Mouse (Mus musculus) intestine, postnatal 0 days (tissue): ENCODE measurements around the gene Ephx3. TPM values are rescaled to one million over a fixed set of nuclear protein-coding genes. Genes with fewer than 3 reads are reported as not detected.

ENCODE experiments used
- ATAC-seq: fragments of 200-750 bp; cut with Nextera tagmentation; 2 replicates; pipeline ENCODE4 v1.8.0; 2017; ENCODE audit warnings: mild to moderate bottlenecking, moderate TSS enrichment, moderate library complexity
- H3K27ac ChIP-seq: fragments of 300-500 bp; sonication (generic); 2 replicates; pipeline ENCODE4 v1.5.1; 2014; ENCODE audit warnings: mild to moderate bottlenecking, low read depth, low read length, moderate library complexity
- H3K27me3 ChIP-seq: fragments of 300-500 bp; sonication (generic); replicated peaks from 2 replicates; pipeline ENCODE4 v1.6.1; 2014; ENCODE audit warnings: low read length, mixed read lengths; ENCODE audit not compliant: control insufficient read depth, insufficient read depth
- H3K36me3 ChIP-seq: fragments of 300-500 bp; sonication (generic); 2 replicates; pipeline ENCODE4 v1.6.1; 2014; ENCODE audit warnings: mild to moderate bottlenecking, moderate library complexity; ENCODE audit not compliant: control insufficient read depth, insufficient read depth
- H3K4me1 ChIP-seq: fragments of 300-500 bp; sonication (generic); replicated peaks from 2 replicates; pipeline ENCODE4 v1.6.1; 2014; ENCODE audit warnings: antibody characterized with exemption, low read length, mixed read lengths; ENCODE audit not compliant: control insufficient read depth, insufficient read depth
- H3K4me2 ChIP-seq: fragments of 300-500 bp; sonication (generic); replicated peaks from 2 replicates; pipeline ENCODE4 v1.6.1; 2014; ENCODE audit warnings: low read depth, mild to moderate bottlenecking, moderate library complexity
- H3K4me3 ChIP-seq: fragments of 300-500 bp; sonication (generic); 2 replicates; pipeline ENCODE4 v1.5.1; 2014; ENCODE audit warnings: low read depth, low read length
- H3K9ac ChIP-seq: fragments of 300-500 bp; sonication (generic); 2 replicates; pipeline ENCODE4 v1.6.1; 2014; ENCODE audit warnings: mild to moderate bottlenecking, low read depth, low read length
- H3K9me3 ChIP-seq: fragments of 300-500 bp; sonication (generic); 2 replicates; pipeline ENCODE4 v1.6.1; 2016; ENCODE audit warnings: mixed run types; ENCODE audit not compliant: control insufficient read depth
- CTCF ChIP-seq: sonication (generic); IDR thresholded peaks from 2 replicates; pipeline ENCODE4 v1.5.1; 2016; ENCODE audit warnings: low read depth, mild to moderate bottlenecking, control low read depth, antibody characterized with exemption, moderate library complexity
- WGBS: fragments of 180-500 bp; shearing (Covaris S2); extraction: QIAGEN DNeasy Blood & Tissue Kit; methylation state at CpG from one replicate; pipeline ENCODE4 v1.1.7; 2014; 5-methylcytosine and 5-hydroxymethylcytosine counted together
- polyA plus RNA-seq: library from polyadenylated mRNA; unstranded; fragments of >200 nt; fragmentation: Nextera tagmentation; extraction: Ambion mirVana; gene quantifications from 2 replicates; pipeline ENCODE4 v1.2.1, GENCODE M21; 2015

Ephx3 gene
- polyA plus RNA-seq = not detected in 2 replicates

GRCm38 (mm10) chr17:32188863-32189636 lies at the start of gene Ephx3:
TSS of gene Ephx3 (minus strand) at chr17:32189549.
- Histone ChIP-seq H3K36me3 (no peaks in the 10 kb centered on the region), H3K4me2 (peak within 1 kb of the TSS; percentile 71), H3K9ac (no peak within 1 kb of the TSS), H3K9me3 (no peaks in the 10 kb centered on the region), H3K27ac (no peak within 1 kb of the TSS), H3K4me1 (0 out of 2 replicates have a peak, but pooled peaks cover 6% of the 10 kb centered on the region), H3K27me3 (peaks cover 6% of the 10 kb centered on the region; the same call in 1 of the 2 replicates), H3K4me3 (peak within 1 kb of the TSS; percentile 37)
- 7% methylated on average over 42 of the region's 42 CpGs for WGBS
- no peak for TF ChIP-seq CTCF
- 0 out of 2 replicates have a peak, but pooled peaks have one; percentile 21 for ATAC-seq

- WGBS = 81% methylated on average over 1 of the region's 1 CpGs
- Histone ChIP-seq H3K27me3 (no peaks in the 10 kb centered on the region), H3K36me3 (0 out of 2 replicates have a peak, but pooled peaks cover 7% of the 10 kb centered on the region), H3K27ac (no peak overlapping the region), H3K4me2 (no peak overlapping the region), H3K4me3 (no peak overlapping the region), H3K4me1 (no peaks in the 10 kb centered on the region), H3K9ac (no peak overlapping the region), H3K9me3 (no peaks in the 10 kb centered on the region)
- TF ChIP-seq CTCF = no peak
- no peak for ATAC-seq
Measured at GRCm38 (mm10) chr17:32238589-32238988, 49.2 kb upstream of the Ephx3 start.

GRCm38 (mm10) chr17:32235534-32236191 lies 46.3 kb upstream of the Ephx3 start:
- WGBS = 65% methylated on average over 5 of the region's 5 CpGs
- no peak overlapping the region for H3K4me3 ChIP-seq
- H3K9ac ChIP-seq = no peak overlapping the region
- no peaks in the 10 kb centered on the region for H3K4me1 ChIP-seq
- no peak for ATAC-seq
- no peaks in the 10 kb centered on the region for H3K27me3 ChIP-seq
- no peak overlapping the region for H3K4me2 ChIP-seq
- no peaks in the 10 kb centered on the region for H3K36me3 ChIP-seq
- no peak for TF ChIP-seq CTCF
- no peaks in the 10 kb centered on the region for H3K9me3 ChIP-seq
- H3K27ac ChIP-seq = no peak overlapping the region

- Histone ChIP-seq H3K4me2 (no peak overlapping the region), H3K9ac (no peak overlapping the region), H3K4me3 (no peak overlapping the region), H3K27ac (no peak overlapping the region), H3K4me1 (no peaks in the 10 kb centered on the region), H3K27me3 (no peaks in the 10 kb centered on the region), H3K9me3 (no peaks in the 10 kb centered on the region), H3K36me3 (peaks cover 15% of the 10 kb centered on the region)
- TF ChIP-seq CTCF = no peak
- ATAC-seq = no peak
Measured at GRCm38 (mm10) chr17:32233174-32233573, 43.8 kb upstream of the Ephx3 start.

- ATAC-seq = no peak
- no peak overlapping the region for H3K4me3 ChIP-seq
Measured at GRCm38 (mm10) chr17:32229256-32229655, 39.9 kb upstream of the Ephx3 start.

GRCm38 (mm10) chr17:32220873-32221272 lies 31.5 kb upstream of the Ephx3 start:
- ATAC-seq = no peak
- H3K4me1 ChIP-seq = no peaks in the 10 kb centered on the region
- H3K27me3 ChIP-seq = no peaks in the 10 kb centered on the region
- no peak overlapping the region for H3K4me3 ChIP-seq
- no peak overlapping the region for H3K4me2 ChIP-seq
- WGBS = 70% methylated on average over 3 of the region's 3 CpGs
- H3K9ac ChIP-seq = no peak overlapping the region
- peak; percentile 49 for TF ChIP-seq CTCF
- H3K9me3 ChIP-seq = no peaks in the 10 kb centered on the region
- H3K27ac ChIP-seq = no peak overlapping the region
- peaks cover 81% of the 10 kb centered on the region for H3K36me3 ChIP-seq

More at GRCm38 (mm10) chr17:32229256-32229655, 39.9 kb upstream of the Ephx3 start:
- no peak overlapping the region for H3K27ac ChIP-seq
- no peaks in the 10 kb centered on the region for H3K27me3 ChIP-seq
- no peak for TF ChIP-seq CTCF
- H3K36me3 ChIP-seq = peaks cover 41% of the 10 kb centered on the region
- H3K4me2 ChIP-seq = no peak overlapping the region
- 93% methylated on average over 4 of the region's 4 CpGs for WGBS
- no peaks in the 10 kb centered on the region for H3K9me3 ChIP-seq
- H3K4me1 ChIP-seq = no peaks in the 10 kb centered on the region
- H3K9ac ChIP-seq = no peak overlapping the region
